Mouse (Mus musculus): ENCODE measurements around the gene Camkk2.

GRCm38 (mm10) chr5:122743880-122744422, 35.3 kb downstream of the Camkk2 start:
- TF ChIP-seq CTCF (IDR thresholded peaks at IDR 0.05; ENCODE audit: low read depth, low read length) (no peak), POLR2A (IDR thresholded peaks at IDR 0.05; ENCODE audit: insufficient read depth, low read length) (no peak)
